Comparison of ENCODE assay signal across 17 mouse cellular contexts in the genomic region with DNA sequence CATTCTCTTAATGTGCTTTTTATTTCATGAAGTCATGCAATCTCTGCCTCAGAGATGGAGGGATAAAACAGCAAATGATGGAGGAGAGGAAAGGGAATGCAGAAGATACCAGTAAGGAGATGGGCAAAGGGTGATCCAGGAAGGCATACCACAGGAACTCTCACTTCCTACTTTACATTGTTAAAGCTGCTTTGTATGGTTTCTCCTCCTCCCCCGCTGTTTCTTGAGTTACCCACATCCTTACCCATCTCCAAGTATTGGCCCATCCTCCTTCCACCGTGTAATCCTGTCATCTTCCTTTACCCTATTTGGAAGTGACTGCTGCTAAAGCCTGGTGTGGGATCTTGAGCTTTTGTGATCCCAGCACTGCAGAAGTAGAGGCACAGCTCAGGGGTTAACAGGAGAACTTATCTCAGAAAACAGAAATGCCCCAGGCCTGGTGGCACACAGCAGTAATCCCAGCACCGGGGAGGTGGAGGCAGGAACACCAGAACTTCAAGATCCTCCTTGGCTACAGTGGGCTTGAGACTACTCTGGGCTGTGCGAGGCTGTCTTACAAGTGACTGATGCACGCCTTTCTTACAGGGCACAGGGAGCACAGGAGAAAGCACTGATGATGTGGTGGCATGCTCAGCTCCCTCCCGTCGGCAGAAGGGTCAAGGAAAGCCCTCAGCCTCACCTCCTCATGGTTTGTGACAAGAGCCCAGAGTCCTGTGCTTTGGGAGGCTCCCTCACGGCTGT. TPM values are rescaled to one million over a fixed set of nuclear protein-coding genes. Genes with fewer than 3 reads are reported as not detected.
A peak's percentile ranks its signal among the peaks of the same experiment; 100 is the strongest.
DNase-seq lines count a peak whose midpoint lies in the region; ATAC-seq and TF ChIP-seq lines count a peak whose summit lies in the region.
"Had no signal": no experiment of that assay in that cellular context is flagged by ENCODE, and none has a peak within 500 bp of the region (broad histone marks: within the 10 kb centered on the region; RNA-seq: fewer than 3 reads in every experiment).

No protein-coding gene starts in this region.

- 91% methylated on average over 8 of the region's 8 CpGs for WGBS in limb, embryonic 13.5 days
- 92% methylated on average over 8 of the region's 8 CpGs for WGBS in limb, embryonic 10.5 days
- WGBS in liver, embryonic 15.5 days (ENCODE audit: insufficient replicate concordance): 71% methylated on average over 8 of the region's 8 CpGs
- 88% methylated on average over 8 of the region's 8 CpGs for WGBS in midbrain, embryonic 13.5 days

- DNase-seq in limb, embryonic 10.5 days (ENCODE audit: low spot score): no peak
- no peak for DNase-seq in cerebellum, postnatal 25 days
- DNase-seq in kidney, postnatal 14 days: no peak
- DNase-seq: cerebellum, adult 2 months; embryo, embryonic 11 days; heart, postnatal 14 days had no signal

- H3K4me3 ChIP-seq in limb, embryonic 13.5 days: no peak overlapping the region
- no peak overlapping the region for H3K4me3 ChIP-seq in limb, embryonic 10.5 days
- H3K4me3 ChIP-seq in bone marrow macrophage, adult 2 months (ENCODE audit: insufficient read depth, low read length): no peak overlapping the region
- H3K4me3 ChIP-seq in liver, embryonic 15.5 days (replicated peaks): no peak overlapping the region
- no peak overlapping the region for H3K4me3 ChIP-seq in midbrain, embryonic 13.5 days (replicated peaks)
- H3K4me3 ChIP-seq: layer of hippocampus, adult 2 months; left cerebral cortex, adult 2 months; limb, embryonic 12.5 days; midbrain, embryonic 12.5 days had no signal

- H3K9me3 ChIP-seq in limb, embryonic 13.5 days: no peaks in the 10 kb centered on the region
- H3K9me3 ChIP-seq in limb, embryonic 10.5 days (replicated peaks): no peaks in the 10 kb centered on the region
- no peaks in the 10 kb centered on the region for H3K9me3 ChIP-seq in liver, embryonic 15.5 days (replicated peaks)
- H3K9me3 ChIP-seq in midbrain, embryonic 13.5 days: no peaks in the 10 kb centered on the region
- H3K9me3 ChIP-seq: forebrain, embryonic 13.5 days; limb, embryonic 12.5 days; midbrain, embryonic 12.5 days had no signal

- H3K4me2 ChIP-seq in limb, embryonic 13.5 days (replicated peaks): peak overlapping the region; percentile 89; the same call in 1 of the 2 replicates
- peak overlapping the region; percentile 84 for H3K4me2 ChIP-seq in liver, embryonic 15.5 days
- H3K4me2 ChIP-seq in midbrain, embryonic 13.5 days (replicated peaks): no peak overlapping the region

- no peak for TF ChIP-seq POLR2A in bone marrow macrophage, adult 2 months (IDR thresholded peaks at IDR 0.05; ENCODE audit: borderline replicate concordance, low read depth, low read length)

- H3K27ac ChIP-seq in limb, embryonic 13.5 days: no peak overlapping the region
- H3K27ac ChIP-seq in limb, embryonic 10.5 days: no peak overlapping the region
- H3K27ac ChIP-seq in bone marrow macrophage, adult 2 months (ENCODE audit: insufficient read depth, low read depth, low read length): peak overlapping the region; percentile 31; the same call in 1 of the 2 replicates
- H3K27ac ChIP-seq in liver, embryonic 15.5 days (replicated peaks): peak overlapping the region; percentile 77
- H3K27ac ChIP-seq in midbrain, embryonic 13.5 days: no peak overlapping the region
- H3K27ac ChIP-seq: forebrain, embryonic 13.5 days; layer of hippocampus, adult 2 months; left cerebral cortex, adult 2 months; limb, embryonic 12.5 days; midbrain, embryonic 12.5 days had no signal

- no peak for TF ChIP-seq CTCF in bone marrow macrophage, adult 2 months (IDR thresholded peaks at IDR 0.05; ENCODE audit: low read depth, low read length)

- no peaks in the 10 kb centered on the region for H3K27me3 ChIP-seq in limb, embryonic 13.5 days
- H3K27me3 ChIP-seq in limb, embryonic 10.5 days (ENCODE audit: low read depth, poor library complexity, severe bottlenecking): no peaks in the 10 kb centered on the region
- H3K27me3 ChIP-seq in liver, embryonic 15.5 days: no peaks in the 10 kb centered on the region
- no peaks in the 10 kb centered on the region for H3K27me3 ChIP-seq in midbrain, embryonic 13.5 days
- H3K27me3 ChIP-seq: forebrain, embryonic 13.5 days; limb, embryonic 12.5 days; midbrain, embryonic 12.5 days had no signal

- H3K9ac ChIP-seq in limb, embryonic 13.5 days: no peak overlapping the region
- H3K9ac ChIP-seq in liver, embryonic 15.5 days: no peak overlapping the region
- no peak overlapping the region for H3K9ac ChIP-seq in midbrain, embryonic 13.5 days (replicated peaks)
- H3K9ac ChIP-seq: forebrain, embryonic 13.5 days; limb, embryonic 12.5 days; midbrain, embryonic 12.5 days had no signal

- peaks cover 41% of the 10 kb centered on the region for H3K36me3 ChIP-seq in limb, embryonic 13.5 days
- H3K36me3 ChIP-seq in limb, embryonic 10.5 days: peaks cover 43% of the 10 kb centered on the region
- H3K36me3 ChIP-seq in liver, embryonic 15.5 days (replicated peaks): peaks cover 60% of the 10 kb centered on the region
- peaks cover 35% of the 10 kb centered on the region for H3K36me3 ChIP-seq in midbrain, embryonic 13.5 days

- H3K4me1 ChIP-seq in limb, embryonic 13.5 days: peaks cover 34% of the 10 kb centered on the region
- H3K4me1 ChIP-seq in limb, embryonic 10.5 days: peaks cover 19% of the 10 kb centered on the region
- peaks cover 35% of the 10 kb centered on the region for H3K4me1 ChIP-seq in bone marrow macrophage, adult 2 months (ENCODE audit: control insufficient read depth, insufficient read depth, low read length)
- peaks cover 90% of the 10 kb centered on the region for H3K4me1 ChIP-seq in liver, embryonic 15.5 days (replicated peaks)
- H3K4me1 ChIP-seq in midbrain, embryonic 13.5 days (replicated peaks): peaks cover 40% of the 10 kb centered on the region

- ATAC-seq in limb, embryonic 13.5 days (ENCODE audit: low FRiP score, low read depth): no peak
- ATAC-seq in liver, embryonic 15.5 days (ENCODE audit: insufficient read depth): no peak
- ATAC-seq in midbrain, embryonic 13.5 days: no peak
- ATAC-seq: forebrain, embryonic 13.5 days; hindbrain, postnatal 0 days; lung, postnatal 0 days had no signal

RNA-seq across cellular contexts. Expression of gene Ndufa6, which starts 5.7 kb away (rescaled TPM):
- polyA plus RNA-seq in limb, embryonic 13.5 days (2015; fragmentation: Nextera tagmentation; extraction: Ambion mirVana): 294 and 300 TPM in 2 replicates
- polyA plus RNA-seq in limb, embryonic 10.5 days (2016; fragmentation: Nextera tagmentation; extraction: Ambion mirVana): 243 and 262 TPM in 2 replicates
- 315 and 361 TPM in 2 replicates for polyA plus RNA-seq in bone marrow macrophage, adult 2 months (2012; ENCODE audit: insufficient read depth, insufficient read length, missing spikeins)
- 272 and 310 TPM in 2 replicates for polyA plus RNA-seq in liver, embryonic 15.5 days (2015; fragmentation: Nextera tagmentation; extraction: Ambion mirVana)
- 350 and 359 TPM in 2 replicates for polyA plus RNA-seq in midbrain, embryonic 13.5 days (2015; fragmentation: Nextera tagmentation; extraction: Ambion mirVana)

RNA-seq across cellular contexts. Expression of gene Smdt1, which starts 9.7 kb away (rescaled TPM):
- polyA plus RNA-seq in limb, embryonic 13.5 days (2015; fragmentation: Nextera tagmentation; extraction: Ambion mirVana): 239 and 258 TPM in 2 replicates
- polyA plus RNA-seq in limb, embryonic 10.5 days (2016; fragmentation: Nextera tagmentation; extraction: Ambion mirVana): 211 and 212 TPM in 2 replicates
- 206 and 221 TPM in 2 replicates for polyA plus RNA-seq in bone marrow macrophage, adult 2 months (2012; ENCODE audit: insufficient read depth, insufficient read length, missing spikeins)
- 176 TPM in 2 replicates for polyA plus RNA-seq in liver, embryonic 15.5 days (2015; fragmentation: Nextera tagmentation; extraction: Ambion mirVana)
- polyA plus RNA-seq in midbrain, embryonic 13.5 days (2015; fragmentation: Nextera tagmentation; extraction: Ambion mirVana): 303 and 324 TPM in 2 replicates

RNA-seq across cellular contexts. Expression of gene Pheta2, which starts 9.7 kb away (rescaled TPM):
- polyA plus RNA-seq in limb, embryonic 13.5 days (2015; fragmentation: Nextera tagmentation; extraction: Ambion mirVana): 17.9 and 18.6 TPM in 2 replicates
- 5.4 and 7.4 TPM in 2 replicates for polyA plus RNA-seq in limb, embryonic 10.5 days (2016; fragmentation: Nextera tagmentation; extraction: Ambion mirVana)
- polyA plus RNA-seq in bone marrow macrophage, adult 2 months (2012; ENCODE audit: insufficient read depth, insufficient read length, missing spikeins): 2.5 and 5.3 TPM in 2 replicates
- polyA plus RNA-seq in liver, embryonic 15.5 days (2015; fragmentation: Nextera tagmentation; extraction: Ambion mirVana): 43.9 and 47.9 TPM in 2 replicates
- polyA plus RNA-seq in midbrain, embryonic 13.5 days (2015; fragmentation: Nextera tagmentation; extraction: Ambion mirVana): 0.99 and 1.5 TPM in 2 replicates

RNA-seq across cellular contexts. Expression of gene Naga, which starts 9.7 kb away (rescaled TPM):
- 45.5 and 48.1 TPM in 2 replicates for polyA plus RNA-seq in limb, embryonic 13.5 days (2015; fragmentation: Nextera tagmentation; extraction: Ambion mirVana)
- 19.0 and 29.2 TPM in 2 replicates for polyA plus RNA-seq in limb, embryonic 10.5 days (2016; fragmentation: Nextera tagmentation; extraction: Ambion mirVana)
- polyA plus RNA-seq in bone marrow macrophage, adult 2 months (2012; ENCODE audit: insufficient read depth, insufficient read length, missing spikeins): 168 and 171 TPM in 2 replicates
- 43.4 and 48.6 TPM in 2 replicates for polyA plus RNA-seq in liver, embryonic 15.5 days (2015; fragmentation: Nextera tagmentation; extraction: Ambion mirVana)
- polyA plus RNA-seq in midbrain, embryonic 13.5 days (2015; fragmentation: Nextera tagmentation; extraction: Ambion mirVana): 18.1 and 22.7 TPM in 2 replicates

RNA-seq across cellular contexts. Expression of gene Cyp2d22, which starts 31.6 kb away (rescaled TPM):
- 7.3 and 9.5 TPM in 2 replicates for polyA plus RNA-seq in limb, embryonic 13.5 days (2015; fragmentation: Nextera tagmentation; extraction: Ambion mirVana)
- 0.80 and 2.9 TPM in 2 replicates for polyA plus RNA-seq in limb, embryonic 10.5 days (2016; fragmentation: Nextera tagmentation; extraction: Ambion mirVana)
- 0.39 and 0.78 TPM in 2 replicates for polyA plus RNA-seq in bone marrow macrophage, adult 2 months (2012; ENCODE audit: insufficient read depth, insufficient read length, missing spikeins)
- 17.7 and 19.1 TPM in 2 replicates for polyA plus RNA-seq in liver, embryonic 15.5 days (2015; fragmentation: Nextera tagmentation; extraction: Ambion mirVana)
- 1.1 and 1.8 TPM in 2 replicates for polyA plus RNA-seq in midbrain, embryonic 13.5 days (2015; fragmentation: Nextera tagmentation; extraction: Ambion mirVana)

Comparison
In these comparisons a context has a peak if more than half of its experiments do, and no peak if none do; other contexts are left out.
1. H3K27ac ChIP-seq: peak in bone marrow macrophage, adult 2 months (single experiment) and liver, embryonic 15.5 days (single experiment); none in limb, embryonic 13.5 days (single experiment), limb, embryonic 10.5 days (single experiment) and midbrain, embryonic 13.5 days (single experiment).